Mouse (Mus musculus): ENCODE results near the gene Txlng.

The Txlng gene

DNA sequence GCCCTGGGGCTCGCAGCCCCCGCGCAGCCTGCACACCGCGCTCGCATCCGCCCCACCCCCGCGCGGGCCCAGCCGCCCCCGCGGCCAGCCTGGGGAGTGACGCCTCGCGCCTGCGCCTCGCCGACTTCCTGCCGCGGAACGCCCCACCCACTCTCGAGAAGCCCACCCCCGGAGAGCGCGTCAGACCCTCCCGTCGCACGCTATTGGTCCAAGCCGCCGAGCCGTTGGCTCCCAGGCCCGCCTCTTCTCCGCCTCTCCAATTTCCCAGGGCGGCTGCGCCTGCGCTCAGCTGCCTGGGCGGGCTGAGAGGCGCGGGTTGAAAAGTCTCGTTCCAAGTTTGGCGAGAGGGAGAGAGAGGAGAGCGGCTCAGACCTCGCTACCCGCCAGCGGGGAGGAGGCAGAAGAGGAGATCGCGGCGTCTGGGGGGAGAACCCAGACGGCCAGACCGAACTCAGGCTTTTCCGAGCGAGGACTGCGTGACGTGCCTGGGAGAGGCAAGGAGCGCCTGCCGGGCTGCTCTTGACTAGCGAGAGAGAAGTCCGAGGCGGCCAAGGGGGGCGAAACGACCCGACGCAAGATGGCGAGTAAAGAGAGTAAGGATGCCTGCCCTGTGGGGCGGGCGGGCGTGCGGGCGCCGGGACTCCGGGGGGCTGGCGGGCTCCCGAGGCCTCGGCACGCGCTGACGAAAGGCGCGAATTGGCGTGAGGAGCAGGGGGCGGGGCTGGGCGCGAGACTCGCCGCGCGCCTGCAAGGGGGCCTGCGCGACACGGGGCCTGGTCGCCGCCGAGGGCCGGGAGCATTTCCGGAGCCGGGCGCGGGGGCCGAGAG lies 68.9 kb downstream of the Txlng start, which contains the start of gene Rbbp7:
Rbbp7 (plus strand) TSS at position 288 of the 828 bp plus-strand sequence.
- peak; percentile 87 for DNase-seq (ENCODE audit: low spot score in 2 of 2)

GRCm38 (mm10) chrX:162759251-162760114 lies 69.8 kb downstream of the Txlng start:
- DNase-seq (ENCODE audit: low spot score in 2 of 2): peak in 1 of 2 experiments; percentile 76

DNA sequence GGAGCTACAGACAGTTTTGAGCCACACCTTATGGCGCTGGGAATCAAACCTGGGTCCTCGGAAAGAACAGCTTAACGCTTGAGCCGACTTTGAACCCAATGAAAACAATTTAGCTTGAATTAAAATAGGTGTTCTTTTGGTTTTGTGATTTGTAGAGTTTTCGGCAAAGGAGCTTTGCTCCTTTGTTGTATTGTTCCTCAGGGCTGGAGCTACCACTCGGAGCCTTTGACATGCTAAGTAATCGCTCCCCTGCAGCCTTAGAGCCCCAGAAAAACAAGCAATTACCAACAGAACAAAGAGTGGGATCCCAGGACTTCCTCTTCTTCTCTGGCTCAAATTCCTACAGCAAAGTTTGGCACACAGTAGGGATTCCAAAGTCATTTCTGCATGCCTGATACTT lies 73.2 kb downstream of the Txlng start:
- DNase-seq (ENCODE audit: low spot score in 2 of 2): no peak

GRCm38 (mm10) chrX:162754314-162754713 lies 74.9 kb downstream of the Txlng start:
- DNase-seq (ENCODE audit: low spot score in 2 of 2): no peak

GRCm38 (mm10) chrX:162752418-162752817 lies 76.8 kb downstream of the Txlng start:
- no peak for DNase-seq (ENCODE audit: low spot score in 2 of 2)

- no peak for DNase-seq (ENCODE audit: low spot score in 2 of 2)
These were observed 80.4 kb downstream of the Txlng start for GRCm38 (mm10) chrX:162748696-162749420.

DNA sequence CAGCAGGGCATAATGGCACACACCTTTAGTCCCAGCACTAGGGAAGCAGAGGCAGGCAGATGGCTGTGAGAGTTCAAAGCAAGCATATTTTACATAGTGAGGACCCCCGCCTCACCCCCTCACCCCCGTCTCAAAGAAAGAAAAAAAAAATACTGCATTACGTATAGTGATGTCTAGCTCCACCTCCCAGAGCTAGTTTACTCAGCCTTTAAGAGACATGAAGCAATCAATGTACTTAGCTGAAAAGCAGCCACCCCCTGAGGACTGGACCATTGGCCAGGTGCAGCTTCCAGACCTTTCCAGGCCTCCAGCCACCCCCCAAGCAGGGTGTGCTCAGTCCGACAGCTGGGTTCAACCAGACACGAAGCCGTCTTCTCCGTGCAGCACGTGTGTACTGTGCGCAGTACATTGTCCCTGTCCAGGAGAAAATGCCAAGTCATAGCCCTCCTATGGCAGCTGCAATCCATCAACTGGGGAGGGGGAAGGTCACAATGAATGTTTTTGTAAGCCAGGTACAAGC lies 93.1 kb downstream of the Txlng start:
- DNase-seq (ENCODE audit: low spot score in 2 of 2): peak; percentile 15 to 16

DNA sequence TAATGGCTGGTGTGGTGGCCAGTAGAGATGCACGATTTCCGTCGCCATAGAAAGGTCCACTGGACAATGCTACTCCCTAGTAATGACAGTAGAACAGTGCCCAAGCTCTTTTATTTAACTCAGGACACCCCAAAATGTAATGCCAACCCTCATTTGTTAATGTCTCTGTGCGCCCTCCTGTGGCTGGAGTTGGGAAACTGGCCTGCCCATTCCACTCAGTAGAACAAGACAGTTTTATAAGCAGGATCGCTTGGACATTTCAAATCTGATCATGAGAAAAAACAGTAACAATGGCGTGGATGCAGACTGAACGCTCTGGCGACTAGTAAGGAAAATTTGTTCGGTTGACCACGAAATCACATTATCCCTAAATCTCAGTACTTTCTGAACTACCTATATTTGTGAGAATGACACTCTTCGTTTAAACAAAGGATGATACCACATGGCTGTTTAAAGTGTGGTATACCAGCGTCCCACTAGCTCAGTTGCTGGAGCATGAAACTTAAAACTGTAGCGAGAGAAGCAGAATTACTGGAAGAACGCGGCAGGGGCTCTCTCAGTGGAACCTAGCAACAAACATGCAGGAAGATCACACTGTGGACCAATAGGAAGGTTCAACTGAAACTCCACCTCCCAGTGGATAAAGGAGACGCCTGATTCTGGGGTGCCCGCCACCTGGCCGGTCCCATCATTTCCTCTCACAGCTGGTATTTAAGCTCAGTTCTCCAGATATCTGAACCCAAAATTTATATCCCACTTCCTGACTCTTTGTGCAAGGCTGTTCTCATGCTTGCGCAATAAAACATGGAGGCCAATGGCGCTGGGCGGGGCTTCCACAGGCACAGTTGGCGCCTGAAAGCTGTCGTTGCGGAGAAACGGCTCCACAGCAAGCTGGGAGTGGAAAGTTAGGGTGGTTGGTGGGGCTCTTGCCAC lies 94.0 kb downstream of the Txlng start:
- peak; percentile 58 to 64 for DNase-seq (ENCODE audit: low spot score in 2 of 2)

DNA sequence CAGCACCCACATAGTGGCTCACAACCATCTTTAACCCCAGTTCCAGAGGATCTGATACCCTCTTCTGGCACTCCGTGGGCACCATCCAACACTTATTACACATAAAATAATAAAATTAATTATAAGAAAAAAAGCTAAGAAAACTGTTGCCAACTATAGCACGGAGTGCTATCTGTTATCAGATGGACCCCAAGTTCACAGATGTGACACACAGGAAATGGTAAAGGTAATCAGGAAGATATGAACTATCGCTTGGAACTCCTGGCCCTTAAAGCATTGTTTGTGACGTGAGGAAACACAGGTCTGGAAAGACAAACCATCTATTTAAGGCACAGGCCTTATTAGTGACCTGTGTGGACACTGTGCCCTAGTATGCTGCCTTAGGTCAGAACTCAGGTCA lies 99.2 kb downstream of the Txlng start:
- DNase-seq (ENCODE audit: low spot score in 2 of 2): no peak

Measured in frontal cortex, postnatal 36 days (tissue).